Mouse (Mus musculus) hindbrain, postnatal 0 days (tissue): ENCODE measurements at regions not wholly inside any gene's neighbourhood (a gene's known extent, or its start where the extent isn't known, plus 50 kb on each side); places are given as distances from the start of the nearest gene placed in this dataset.

Experiments used
- ATAC-seq: fragments of 200-750 bp; cut with Nextera tagmentation; 2 replicates; pipeline ENCODE4 v1.8.0; 2017; ENCODE audit warnings: mild to moderate bottlenecking, moderate TSS enrichment, moderate library complexity
- DNase-seq: peaks from one replicate; pipeline ENCODE4 v3.0.0-alpha.2; 2015; ENCODE audit warnings: low spot score
- H3K27ac ChIP-seq: fragments of 300-500 bp; sonication (generic); 2 replicates; pipeline ENCODE4 v1.5.1; 2014; ENCODE audit warnings: mild to moderate bottlenecking
- H3K27me3 ChIP-seq: fragments of 300-500 bp; sonication (generic); 2 replicates; pipeline ENCODE4 v1.6.1; 2014; ENCODE audit warnings: low read length, mixed read lengths; ENCODE audit not compliant: insufficient read depth
- H3K36me3 ChIP-seq: fragments of 300-500 bp; sonication (generic); 2 replicates; pipeline ENCODE4 v1.6.1; 2014; ENCODE audit warnings: low read length, mixed read lengths; ENCODE audit not compliant: insufficient read depth
- H3K4me1 ChIP-seq: fragments of 300-500 bp; sonication (generic); 2 replicates; pipeline ENCODE4 v1.6.1; 2014; ENCODE audit warnings: antibody characterized with exemption, low read length, mixed read lengths; ENCODE audit not compliant: insufficient read depth
- H3K4me2 ChIP-seq: fragments of 300-500 bp; sonication (generic); 2 replicates; pipeline ENCODE4 v1.6.1; 2014; ENCODE audit warnings: low read depth, mild to moderate bottlenecking, low read length, moderate library complexity, mixed read lengths
- H3K4me3 ChIP-seq: fragments of 300-500 bp; sonication (generic); 2 replicates; pipeline ENCODE4 v1.5.1; 2014; ENCODE audit warnings: low read length
- H3K9ac ChIP-seq: fragments of 300-500 bp; sonication (generic); replicated peaks from 2 replicates; pipeline ENCODE4 v1.6.1; 2014; ENCODE audit warnings: mild to moderate bottlenecking, low read length, moderate library complexity, mixed read lengths
- H3K9me3 ChIP-seq: fragments of 300-500 bp; sonication (generic); 2 replicates; pipeline ENCODE4 v1.6.1; 2016; ENCODE audit warnings: low read length, mixed read lengths
- CTCF ChIP-seq: IDR thresholded peaks from 2 replicates; pipeline ENCODE4 v1.5.1; 2016; ENCODE audit warnings: antibody characterized with exemption, control low read depth, low read depth
- WGBS: fragments of 180-500 bp; shearing (Covaris S2); extraction: QIAGEN DNeasy Blood & Tissue Kit; methylation state at CpG from one replicate; pipeline ENCODE4 v1.1.7; 2014; 5-methylcytosine and 5-hydroxymethylcytosine counted together

DNA sequence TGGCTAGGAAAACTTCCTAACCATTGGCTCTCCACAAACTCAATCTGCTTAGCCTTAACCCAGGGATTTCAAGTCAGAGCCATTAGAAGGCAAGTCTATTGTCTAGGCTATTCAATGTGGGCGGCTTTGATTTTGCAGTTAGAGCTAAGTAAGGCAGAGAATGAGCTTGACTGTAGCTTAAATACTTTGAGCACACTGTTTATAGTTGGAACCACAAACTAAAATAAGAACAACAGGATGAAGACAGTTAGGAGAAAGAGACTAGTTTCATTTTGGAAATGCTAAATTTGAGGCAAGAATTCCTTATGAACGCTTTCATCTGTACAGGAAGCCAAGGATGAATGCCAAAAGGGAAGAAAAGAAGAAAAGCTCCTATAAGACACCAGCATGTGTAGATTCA lies 1225.3 kb downstream of the Diaph3 start:
- no peak overlapping the region for H3K4me2 ChIP-seq
- H3K36me3 ChIP-seq = no peaks in the 10 kb centered on the region
- H3K4me1 ChIP-seq = no peaks in the 10 kb centered on the region
- no peak overlapping the region for H3K27ac ChIP-seq
- DNase-seq = no peak
- no peak for ATAC-seq
- no peaks in the 10 kb centered on the region for H3K27me3 ChIP-seq
- no peak overlapping the region for H3K9ac ChIP-seq
- no peaks in the 10 kb centered on the region for H3K9me3 ChIP-seq
- H3K4me3 ChIP-seq = no peak overlapping the region
- 76% methylated on average over 2 of the region's 2 CpGs for WGBS
- TF ChIP-seq CTCF = no peak

DNA sequence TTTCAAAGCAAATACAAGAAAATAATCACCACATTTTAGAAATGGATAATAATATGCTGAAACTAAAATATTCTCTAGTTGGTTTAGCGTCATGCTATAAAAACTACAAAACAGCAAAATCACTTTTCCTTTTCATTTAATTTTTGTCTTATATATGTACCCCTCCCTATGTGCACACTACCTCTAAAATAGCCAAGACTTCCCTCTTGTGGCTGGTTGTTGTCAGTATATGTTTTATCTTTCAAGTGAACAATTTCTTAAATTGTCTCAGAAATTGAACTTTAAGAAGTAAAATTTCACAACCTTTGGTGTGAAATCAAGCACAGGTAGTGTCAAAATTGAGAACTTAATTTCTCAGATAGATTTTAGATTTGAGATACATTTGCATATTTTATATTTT lies 1243.1 kb downstream of the Diaph3 start:
- DNase-seq = peak; percentile 36
- 81% methylated on average over 1 of the region's 1 CpGs for WGBS

GRCm38 (mm10) chr14:85861371-85861951 lies 1279.6 kb downstream of the Diaph3 start:
- H3K36me3 ChIP-seq = no peaks in the 10 kb centered on the region
- H3K9ac ChIP-seq = no peak overlapping the region
- H3K27ac ChIP-seq = no peak overlapping the region
- DNase-seq (no peak), ATAC-seq (no peak)
- H3K4me2 ChIP-seq = no peak overlapping the region
- 61% methylated on average over 3 of the region's 3 CpGs for WGBS
- no peaks in the 10 kb centered on the region for H3K4me1 ChIP-seq
- no peaks in the 10 kb centered on the region for H3K27me3 ChIP-seq
- TF ChIP-seq CTCF = no peak
- H3K9me3 ChIP-seq = no peaks in the 10 kb centered on the region
- H3K4me3 ChIP-seq = no peak overlapping the region

More for the DNA sequence above, 1243.1 kb downstream of the Diaph3 start:
- Histone ChIP-seq H3K36me3 (no peaks in the 10 kb centered on the region), H3K4me3 (no peak overlapping the region), H3K4me2 (no peak overlapping the region), H3K9ac (no peak overlapping the region), H3K9me3 (no peaks in the 10 kb centered on the region), H3K27ac (no peak overlapping the region), H3K4me1 (no peaks in the 10 kb centered on the region), H3K27me3 (no peaks in the 10 kb centered on the region)
- peak; percentile 51 for TF ChIP-seq CTCF
- no peak for ATAC-seq

- Histone ChIP-seq H3K27me3 (no peaks in the 10 kb centered on the region), H3K36me3 (no peaks in the 10 kb centered on the region), H3K4me2 (no peak overlapping the region), H3K4me1 (no peaks in the 10 kb centered on the region), H3K27ac (no peak overlapping the region), H3K4me3 (no peak overlapping the region), H3K9me3 (no peaks in the 10 kb centered on the region), H3K9ac (no peak overlapping the region)
- WGBS = 96% methylated on average over 1 of the region's 1 CpGs
- no peak for ATAC-seq
- DNase-seq = no peak
- no peak for TF ChIP-seq CTCF
Observed at GRCm38 (mm10) chr14:85849490-85849889, 1291.5 kb downstream of the Diaph3 start.

DNA sequence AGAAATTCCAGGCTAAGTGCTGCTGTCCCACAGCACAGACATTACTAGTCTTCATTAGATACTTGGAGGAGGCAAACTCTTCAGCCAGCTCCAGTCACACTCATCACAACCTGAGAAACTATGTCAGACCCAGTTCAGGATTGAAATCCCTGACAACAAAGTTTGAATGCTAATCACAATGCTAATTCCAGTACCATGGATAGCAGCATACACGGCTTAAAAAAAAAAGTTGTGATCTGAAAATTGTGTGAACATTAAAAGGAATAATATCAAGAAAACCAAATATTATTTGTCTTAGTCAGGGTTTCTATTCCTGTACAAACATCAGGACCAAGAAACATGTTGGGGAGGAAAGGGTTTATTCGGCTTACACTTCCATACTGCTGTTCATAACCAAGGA lies 1305.5 kb downstream of the Diaph3 start:
- H3K4me1 ChIP-seq = no peaks in the 10 kb centered on the region
- H3K9me3 ChIP-seq = no peaks in the 10 kb centered on the region
- no peaks in the 10 kb centered on the region for H3K36me3 ChIP-seq
- no peaks in the 10 kb centered on the region for H3K27me3 ChIP-seq
- WGBS = 89% methylated on average over 2 of the region's 2 CpGs
- DNase-seq = no peak
- ATAC-seq = no peak
- H3K27ac ChIP-seq = no peak overlapping the region
- no peak for TF ChIP-seq CTCF
- no peak overlapping the region for H3K9ac ChIP-seq
- H3K4me2 ChIP-seq = no peak overlapping the region
- no peak overlapping the region for H3K4me3 ChIP-seq

GRCm38 (mm10) chr14:85814920-85815319 lies 1326.1 kb downstream of the Diaph3 start:
- H3K27me3 ChIP-seq = no peaks in the 10 kb centered on the region
- no peak for TF ChIP-seq CTCF
- H3K27ac ChIP-seq = no peak overlapping the region
- H3K9me3 ChIP-seq = no peaks in the 10 kb centered on the region
- H3K9ac ChIP-seq = no peak overlapping the region
- H3K4me3 ChIP-seq = no peak overlapping the region
- WGBS = 11% methylated on average over 2 of the region's 2 CpGs
- H3K4me1 ChIP-seq = no peaks in the 10 kb centered on the region
- no peak overlapping the region for H3K4me2 ChIP-seq
- H3K36me3 ChIP-seq = no peaks in the 10 kb centered on the region
- DNase-seq (peak; percentile 11), ATAC-seq (no peak)

DNA sequence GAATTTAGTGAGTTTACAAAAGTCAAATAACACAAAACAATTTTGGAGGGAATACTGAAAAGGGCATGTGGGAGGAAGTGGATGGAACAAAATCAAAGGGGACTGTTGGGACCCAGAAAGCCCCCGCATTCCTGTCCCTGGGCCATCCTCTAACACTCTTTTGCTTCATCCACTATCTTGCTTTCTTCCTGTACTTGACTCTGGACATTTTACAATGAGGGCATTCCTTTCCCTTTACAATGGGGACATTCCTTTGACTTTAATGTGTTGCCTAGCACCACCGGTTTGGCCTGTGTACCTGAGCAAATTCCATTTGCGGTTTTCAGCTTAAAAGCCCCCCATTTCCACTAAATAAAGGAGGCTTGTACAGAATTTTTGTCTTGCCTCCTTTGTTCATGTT lies 1341.0 kb downstream of the Pcdh17 start:
- H3K9ac ChIP-seq = no peak overlapping the region
- no peak overlapping the region for H3K4me2 ChIP-seq
- H3K27ac ChIP-seq = no peak overlapping the region
- ATAC-seq (no peak), DNase-seq (no peak)
- H3K36me3 ChIP-seq = no peaks in the 10 kb centered on the region
- no peaks in the 10 kb centered on the region for H3K9me3 ChIP-seq
- 58% methylated on average over 3 of the region's 3 CpGs for WGBS
- no peaks in the 10 kb centered on the region for H3K4me1 ChIP-seq
- H3K4me3 ChIP-seq = no peak overlapping the region
- no peaks in the 10 kb centered on the region for H3K27me3 ChIP-seq
- no peak for TF ChIP-seq CTCF
